Mouse (Mus musculus): ENCODE data around the gene Fkbp4.

Gene Fkbp4

DNA sequence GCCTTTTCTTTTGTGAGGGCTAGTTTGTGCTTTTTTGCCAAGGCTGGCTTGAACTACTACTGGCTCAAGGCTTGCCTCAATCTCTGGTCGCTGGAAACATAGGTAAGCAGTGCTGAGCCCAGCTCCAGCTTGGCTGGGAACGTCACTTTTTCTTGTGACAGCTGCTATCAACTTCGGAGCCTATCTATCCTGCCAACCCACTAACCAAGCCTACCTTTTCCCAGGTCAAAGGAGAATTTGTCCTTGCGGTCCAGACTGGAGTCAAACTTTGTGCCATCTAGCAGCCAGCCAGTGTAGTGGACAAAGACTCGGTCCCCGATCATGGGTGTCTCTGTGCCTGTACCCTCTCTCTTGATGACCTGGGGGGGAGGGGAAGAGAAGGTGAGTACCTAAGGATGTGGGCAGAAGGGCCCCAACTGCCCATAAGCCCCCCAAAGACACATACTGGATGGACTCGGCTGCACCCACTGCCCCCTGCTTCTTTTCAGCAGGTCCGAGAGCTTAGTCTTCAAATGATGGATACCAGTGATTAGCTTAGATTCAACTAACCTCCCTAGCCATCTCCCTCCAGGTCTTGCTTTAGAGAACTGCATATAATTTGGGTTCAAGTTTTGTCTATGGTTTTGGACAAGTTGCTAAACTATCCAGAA, 2.0 kb downstream of the Fkbp4 start:
- no peak for DNase-seq

DNA sequence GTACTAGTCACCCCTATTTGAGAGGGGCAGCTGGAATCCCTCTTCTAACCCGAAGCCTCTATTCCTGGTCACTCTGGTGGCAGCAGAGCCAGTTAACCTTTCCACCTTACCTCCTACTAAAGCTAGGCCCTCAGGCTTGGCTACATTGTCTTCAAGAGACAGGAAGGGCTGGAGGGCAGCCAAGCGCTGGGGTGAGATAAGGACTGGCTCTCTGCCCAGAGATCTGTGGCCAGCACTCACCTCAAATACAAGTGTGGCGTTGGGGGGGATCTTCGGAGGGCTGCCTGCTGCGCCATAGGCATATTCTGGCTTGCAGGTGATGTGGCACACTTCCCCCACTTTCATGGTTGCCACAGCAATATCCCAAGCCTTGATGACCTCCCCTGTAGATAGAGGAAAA, 3.0 kb downstream of the Fkbp4 start:
- DNase-seq = peak; percentile 91

DNA sequence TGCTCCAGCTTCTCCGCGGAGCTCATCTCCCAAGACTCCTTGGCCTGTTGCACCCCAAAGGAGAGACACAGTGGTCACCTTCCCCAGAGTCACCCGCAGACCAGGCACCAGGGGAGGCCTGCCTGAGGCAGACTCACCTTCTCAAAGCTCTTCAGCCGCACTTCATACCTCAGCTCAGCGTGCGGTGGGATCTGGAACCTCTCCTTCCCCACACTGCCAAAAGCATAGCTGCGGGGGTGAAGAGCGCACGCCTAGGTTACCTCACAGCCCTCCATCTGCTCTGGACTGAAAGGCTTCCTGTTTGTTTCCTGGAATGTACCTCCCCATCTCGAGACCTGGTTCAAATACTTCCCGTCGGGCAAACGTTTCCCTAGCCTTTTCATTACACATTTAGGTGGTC, 4.9 kb downstream of the Fkbp4 start:
- DNase-seq = no peak

DNA sequence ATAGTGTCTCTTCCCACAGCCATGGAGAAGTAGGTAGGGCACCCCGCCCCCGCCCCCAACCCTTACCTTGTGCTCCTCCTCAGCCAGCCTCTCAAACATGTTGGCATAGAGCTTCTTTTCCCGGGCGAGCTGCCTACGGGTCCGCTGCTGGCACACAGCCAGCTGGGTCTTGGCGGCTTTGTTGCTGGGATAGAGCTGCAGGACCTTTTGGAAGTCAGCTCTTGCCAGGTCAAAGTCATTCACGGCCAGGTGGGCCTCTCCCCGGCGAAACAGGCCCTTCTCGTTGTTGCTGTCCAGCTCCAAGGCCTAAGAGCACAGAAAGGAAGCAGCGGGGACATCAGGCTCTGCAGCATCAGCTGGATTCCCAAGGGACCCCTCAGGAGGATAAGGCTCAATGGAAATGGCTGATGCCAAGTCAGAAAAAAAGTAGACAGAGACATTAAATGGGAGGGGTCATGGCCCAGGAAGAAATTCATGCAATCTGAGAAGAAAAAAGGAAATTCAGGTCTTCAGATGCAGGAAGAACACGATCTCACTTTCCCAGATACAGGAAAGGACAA, 6.0 kb downstream of the Fkbp4 start:
- no peak for DNase-seq

GRCm38 (mm10) chr6:128429826-128430225, 8.7 kb downstream of the Fkbp4 start:
- no peak for DNase-seq

DNA sequence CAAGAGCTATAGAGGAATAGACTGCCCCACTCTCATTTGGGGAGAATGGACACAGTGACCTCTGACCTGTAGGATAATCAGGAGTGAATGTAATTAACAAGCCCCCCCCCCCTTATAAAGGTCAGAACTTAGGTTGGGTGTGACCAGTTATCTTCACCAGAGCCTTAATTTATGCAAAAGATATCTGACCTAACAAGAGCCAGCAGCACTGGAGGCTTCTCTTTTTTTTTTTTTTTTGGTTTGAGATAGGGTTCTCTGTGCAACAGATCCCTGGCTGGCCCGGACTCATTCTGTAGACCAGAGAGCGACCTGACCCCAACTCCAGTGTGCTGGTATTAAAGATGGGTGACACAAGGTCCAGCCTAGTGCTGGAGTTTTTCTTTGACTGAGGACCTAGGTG, 9.2 kb downstream of the Fkbp4 start:
- no peak for DNase-seq

GRCm38 (mm10) chr6:128427571-128427970, 10.9 kb downstream of the Fkbp4 start:
- no peak for DNase-seq

DNA sequence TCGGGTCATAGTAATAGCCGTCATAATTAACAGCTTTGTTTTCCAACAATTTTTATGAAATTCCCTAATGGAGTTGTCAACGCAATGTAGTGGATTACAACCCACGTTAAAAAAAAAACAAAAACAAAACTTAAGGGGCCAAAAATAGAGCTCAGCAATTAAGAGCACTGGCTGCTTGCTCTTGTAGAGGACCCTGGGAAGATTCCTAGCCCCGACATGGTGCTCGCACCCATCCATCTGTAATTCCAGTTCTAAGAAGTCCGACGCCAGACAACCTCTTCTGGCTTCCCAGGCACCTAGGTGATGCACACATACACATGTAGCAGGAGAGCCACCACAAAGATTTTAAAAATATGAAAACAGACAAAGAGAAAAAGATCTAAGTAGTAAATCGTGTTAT, 13.4 kb downstream of the Fkbp4 start:
- DNase-seq = no peak

DNA sequence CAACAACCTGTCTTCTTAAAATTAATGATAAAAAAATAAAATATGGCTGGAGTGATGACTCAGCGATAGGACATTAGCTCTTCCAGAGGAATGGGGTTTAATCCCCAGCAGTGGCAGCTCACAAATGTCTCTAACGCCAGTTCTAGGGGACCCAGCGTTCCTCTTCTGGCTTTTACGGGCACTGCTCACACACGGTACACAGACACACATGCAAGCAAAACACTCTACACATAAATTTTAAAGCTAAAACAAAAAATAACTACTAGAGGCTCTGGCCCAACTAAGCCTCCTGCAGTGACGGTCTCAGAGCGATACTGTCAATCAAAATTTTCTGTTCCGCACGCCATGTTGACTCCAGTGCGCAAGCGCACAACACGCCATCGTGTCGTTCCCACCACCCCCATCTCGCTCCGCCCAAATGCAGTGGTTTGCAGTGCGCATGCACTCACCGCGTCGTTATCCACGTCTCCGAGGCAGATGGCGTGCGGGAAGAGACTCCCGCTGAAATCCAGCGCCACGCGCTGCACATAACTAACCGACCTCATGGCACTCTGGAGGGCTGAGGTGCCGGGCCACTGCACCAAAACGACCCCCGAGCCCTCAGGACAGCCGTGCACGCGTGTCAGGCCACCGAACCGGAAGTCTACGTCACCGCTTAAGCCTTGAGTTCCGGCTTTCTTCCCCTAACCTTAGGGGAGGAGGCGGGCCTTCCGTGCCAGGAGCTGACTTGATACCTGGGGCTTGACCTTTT, 14.0 kb downstream of the Fkbp4 start, which contains the start of gene Itfg2:
TSS of gene Itfg2 (minus strand) at position 663 of the 751 bp plus-strand sequence.
- DNase-seq = peak; percentile 97

DNA sequence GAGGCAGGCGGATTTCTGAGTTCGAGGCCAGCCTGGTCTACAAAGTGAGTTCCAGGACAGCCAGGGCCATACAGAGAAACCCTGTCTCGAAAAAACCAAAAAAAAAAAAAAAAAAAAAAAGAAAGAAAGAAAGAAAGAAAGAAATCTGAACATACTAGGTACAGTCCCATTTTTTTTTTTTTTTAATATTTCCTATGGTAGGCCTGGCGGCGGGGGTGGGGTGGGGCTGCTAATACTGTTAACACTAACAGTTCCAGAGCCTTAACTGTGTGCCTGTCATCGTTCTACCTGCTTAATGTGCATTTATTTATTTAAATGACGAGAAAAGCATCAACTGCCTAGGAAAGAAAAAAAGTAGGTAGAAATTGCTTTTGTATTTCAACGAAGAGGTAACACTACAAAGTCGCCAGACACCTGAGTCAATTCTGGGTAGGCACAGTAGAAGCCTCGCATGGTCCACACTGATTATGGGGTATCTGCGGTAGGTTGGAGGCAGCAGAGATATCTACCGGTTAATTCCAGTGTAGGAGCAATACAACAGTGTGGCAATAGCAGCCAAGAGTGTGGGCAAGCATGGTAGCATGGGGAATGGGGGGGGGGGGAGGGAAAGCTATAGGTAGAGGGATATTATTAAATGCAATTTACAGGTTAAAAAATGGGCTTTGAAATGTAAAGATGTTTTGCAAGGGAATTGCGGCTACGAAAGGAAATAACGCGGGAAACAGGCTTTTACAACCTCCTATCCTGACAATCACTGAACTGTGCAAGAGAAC, 14.8 kb downstream of the Fkbp4 start:
- DNase-seq = no peak

DNA sequence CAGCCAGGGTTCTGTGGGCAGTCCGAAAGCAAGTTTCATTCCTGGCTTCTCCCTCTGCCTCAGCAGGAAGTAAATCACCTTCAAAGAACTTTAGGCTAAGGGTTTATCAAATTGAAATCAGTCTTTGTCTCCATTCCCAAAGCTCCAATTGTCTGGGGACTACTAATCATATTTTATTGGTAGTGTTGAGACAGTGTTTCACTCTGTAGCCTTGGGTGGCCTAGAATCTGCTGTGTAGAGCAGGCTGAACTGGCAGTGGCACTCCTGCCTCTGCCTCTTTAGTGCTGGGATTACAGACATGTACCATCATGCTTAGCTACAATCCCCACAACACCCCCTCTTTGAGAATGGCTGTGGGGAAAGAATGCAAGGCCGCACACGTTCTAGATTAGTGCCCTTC, 17.0 kb downstream of the Fkbp4 start:
- DNase-seq = no peak

GRCm38 (mm10) chr6:128421036-128421435, 17.4 kb downstream of the Fkbp4 start:
- peak; percentile 20 for DNase-seq

DNA sequence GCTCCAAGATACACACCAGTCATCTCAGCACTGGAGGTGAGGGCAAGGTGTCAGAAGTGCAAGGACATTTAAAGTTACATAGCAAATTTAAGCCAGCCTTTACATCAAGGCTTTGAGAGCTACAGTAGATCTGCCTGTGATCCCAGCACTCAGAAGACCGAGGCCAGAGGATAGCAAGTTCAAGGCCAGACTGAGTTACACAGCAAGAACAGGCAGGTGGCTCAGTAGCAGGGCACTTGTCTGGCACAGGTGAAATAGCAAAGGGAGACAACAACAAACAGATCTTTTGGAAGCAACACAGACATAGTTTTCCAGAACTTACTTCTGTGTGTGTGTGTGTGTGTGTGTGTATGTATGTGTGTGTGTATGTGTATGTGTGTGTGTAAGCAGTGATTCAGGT, 20.4 kb downstream of the Fkbp4 start:
- no peak for DNase-seq

DNA sequence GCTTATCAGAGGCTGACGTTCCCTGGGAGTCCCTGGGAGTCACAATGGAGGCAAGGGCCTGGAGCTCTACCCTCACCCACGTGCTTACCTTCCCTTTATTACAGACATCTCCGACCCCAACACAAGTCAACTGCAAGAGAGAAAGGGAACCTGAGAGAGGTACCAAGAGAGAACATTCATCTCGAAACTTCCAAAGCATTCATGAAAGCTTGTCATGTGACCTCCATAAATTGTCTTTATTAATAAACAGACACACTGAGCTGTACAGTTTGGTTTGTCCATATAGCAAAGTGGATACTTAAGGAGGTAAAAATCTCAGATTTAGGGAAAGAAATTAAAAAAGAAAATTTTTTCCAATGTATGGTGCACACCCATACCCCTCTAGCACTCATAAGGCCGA, 22.3 kb downstream of the Fkbp4 start:
- no peak for DNase-seq

DNA sequence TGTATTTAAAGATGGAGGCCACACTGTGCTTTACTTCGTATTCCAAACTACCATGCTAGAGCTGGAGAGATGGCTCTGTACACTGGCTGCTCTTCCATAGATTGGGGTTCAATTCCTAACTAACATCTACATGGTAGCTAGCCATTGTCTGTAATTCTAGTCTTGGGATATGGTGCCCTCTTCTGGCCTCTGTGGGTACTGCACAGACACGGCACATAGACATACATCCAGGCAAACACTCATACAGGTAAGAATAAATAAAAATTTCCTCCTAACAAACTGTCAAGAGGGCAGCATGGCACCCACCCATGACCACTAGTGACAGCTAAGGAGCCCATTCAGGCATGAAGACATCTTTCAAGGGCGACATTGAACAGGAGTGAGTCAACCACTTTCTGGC, 27.4 kb downstream of the Fkbp4 start:
- DNase-seq = peak; percentile 83

DNA sequence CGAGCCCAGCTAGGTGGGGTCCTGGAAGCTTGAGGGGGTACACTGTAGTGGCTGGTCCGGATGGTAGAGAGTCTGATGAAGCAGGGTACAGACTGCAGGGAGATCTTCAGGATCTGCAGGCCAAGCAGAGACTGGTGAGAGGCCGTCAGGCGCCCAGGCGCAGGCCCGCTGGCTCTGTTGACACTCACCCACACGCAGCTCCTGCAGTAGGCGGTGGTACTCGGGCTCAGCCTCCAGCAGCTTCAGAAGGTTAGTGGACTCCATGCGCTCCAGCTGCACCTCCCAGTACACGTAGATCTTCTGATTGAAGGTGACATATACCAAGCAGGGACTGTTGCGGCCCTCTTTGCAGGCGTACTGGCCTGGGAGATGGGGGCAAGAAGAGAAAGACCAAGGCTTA, 28.2 kb downstream of the Fkbp4 start:
- no peak for DNase-seq

DNA sequence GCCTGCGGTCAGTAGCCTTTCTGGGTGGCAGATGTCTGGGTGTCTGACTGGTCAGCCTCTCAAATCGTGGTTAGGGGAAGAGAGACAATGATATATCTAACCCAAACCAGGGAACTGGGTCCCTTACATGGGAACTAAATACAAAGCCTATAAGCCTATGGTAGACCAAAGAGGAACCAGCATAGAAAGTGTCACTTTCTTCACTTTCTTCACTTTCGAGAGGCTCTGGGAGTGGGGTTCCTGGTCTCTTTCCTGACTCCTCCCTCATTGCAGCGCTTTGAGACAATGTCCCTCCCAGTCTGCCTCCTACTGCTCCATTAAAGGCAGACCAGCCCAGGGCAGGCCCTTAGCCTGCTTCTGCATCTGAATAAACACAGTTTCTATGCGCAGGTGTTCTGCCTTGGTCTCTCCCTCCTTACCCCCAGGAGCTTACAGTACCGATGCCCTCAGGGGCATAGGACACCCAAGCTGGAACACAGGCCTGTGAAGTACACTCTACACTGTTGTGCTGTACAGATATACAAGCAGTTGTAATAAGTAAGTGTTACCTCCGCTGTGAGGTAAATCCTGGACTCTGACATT, 29.8 kb downstream of the Fkbp4 start:
- DNase-seq = peak; percentile 17

- no peak for DNase-seq
Measured at GRCm38 (mm10) chr6:128404708-128405107, 33.8 kb downstream of the Fkbp4 start.

GRCm38 (mm10) chr6:128399421-128400185, 38.9 kb downstream of the Fkbp4 start:
- DNase-seq = peak; percentile 52

DNA sequence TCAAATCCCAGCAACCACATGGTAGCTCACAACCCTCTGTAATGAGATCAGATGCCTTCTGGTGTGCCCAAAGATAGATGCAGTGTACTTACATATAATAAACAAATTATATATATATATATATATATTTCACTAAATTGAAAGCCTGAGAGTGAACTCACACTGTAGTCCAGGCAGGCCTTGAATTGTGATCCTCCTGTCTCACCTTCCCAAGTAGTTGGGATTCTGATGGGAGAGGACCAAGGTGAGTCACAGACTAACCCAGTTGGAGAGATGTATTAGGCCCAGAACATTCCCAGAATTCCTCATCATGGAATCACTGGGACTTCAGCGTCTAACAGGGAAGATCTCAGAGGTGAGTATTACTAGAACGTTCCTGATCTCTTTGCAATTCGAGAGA, 39.5 kb downstream of the Fkbp4 start, which contains the start of gene Nrip2:
TSS of gene Nrip2 (plus strand) at position 301 of the 400 bp plus-strand sequence.
- no peak for DNase-seq

DNA sequence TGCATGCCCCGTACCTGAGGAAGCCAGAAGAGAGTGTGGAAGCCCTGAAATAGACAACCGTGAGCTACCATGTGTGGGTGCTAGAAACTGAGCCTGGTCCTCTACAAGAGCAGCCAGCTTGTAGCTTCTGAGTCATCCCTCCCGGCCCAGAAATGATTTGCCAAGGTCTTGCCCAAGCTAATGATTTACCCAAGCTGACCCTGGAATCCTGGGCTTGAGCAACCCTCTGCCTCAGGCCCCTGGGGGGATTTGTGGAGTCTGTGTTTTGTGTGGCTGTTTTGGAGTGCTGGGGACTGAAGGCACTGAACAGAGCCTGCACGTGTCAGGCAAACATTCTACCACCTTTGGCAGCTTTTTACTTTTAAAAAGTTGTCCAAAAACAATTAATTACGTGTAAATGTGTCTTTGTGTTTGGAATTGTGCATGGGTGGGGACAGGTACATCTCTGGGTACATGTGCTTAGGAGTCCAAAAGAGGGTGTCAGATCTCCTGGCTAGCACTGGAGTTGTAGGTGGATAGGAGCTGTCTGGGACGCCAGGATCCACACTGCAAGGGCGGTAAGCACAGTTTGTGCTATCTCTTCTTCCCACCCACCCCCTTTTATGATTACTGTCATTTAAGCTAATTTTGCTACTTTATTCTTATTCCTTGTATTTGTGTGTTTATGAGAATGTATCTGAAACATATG, 40.8 kb downstream of the Fkbp4 start:
- peak; percentile 78 for DNase-seq

- no peak for DNase-seq
Measured at GRCm38 (mm10) chr6:128390683-128391082, 47.8 kb downstream of the Fkbp4 start.
